Mouse (Mus musculus) c-Kit-positive CD71-negative TER-119-negative erythroid progenitor cells, embryonic 14.5 days (primary cell): ENCODE data around the gene Sars2.
"Not testable (repeated sequence)": the region's sequence is repeated elsewhere in the genome, so short reads cannot be mapped to it uniquely, and the experiment has no call there.

Experiments
- DNase-seq: peaks from one replicate; pipeline ENCODE4 v3.0.0-alpha.2; 2013; ENCODE audit warnings: low read depth

The Sars2 gene

GRCm38 (mm10) chr7:28741709-28742438 lies at the start of gene Sars2, which contains the start of gene Mrps12:
Gene Sars2, plus strand, starts transcription at chr7:28741992.
Gene Mrps12, minus strand, starts transcription at chr7:28741820.
- peak; percentile 95 for DNase-seq

GRCm38 (mm10) chr7:28692545-28693320 lies 49.1 kb upstream of the Sars2 start, which contains the start of gene Fbxo27:
Gene Fbxo27, plus strand, starts transcription at chr7:28692849.
- DNase-seq: no peak

GRCm38 (mm10) chr7:28693321-28693966 lies 48.3 kb upstream of the Sars2 start:
- peak; percentile 59 for DNase-seq

- no peak for DNase-seq
These were observed 47.4 kb upstream of the Sars2 start for GRCm38 (mm10) chr7:28694423-28694822.

- no peak for DNase-seq
These were observed 46.8 kb upstream of the Sars2 start for GRCm38 (mm10) chr7:28694966-28695511.

GRCm38 (mm10) chr7:28697277-28697676 lies 44.5 kb upstream of the Sars2 start:
- DNase-seq: no peak

- DNase-seq: no peak
These were observed 41.5 kb upstream of the Sars2 start for GRCm38 (mm10) chr7:28700269-28700668.

- DNase-seq: not testable (repeated sequence)
These were observed 40.5 kb upstream of the Sars2 start for GRCm38 (mm10) chr7:28701306-28701705.

GRCm38 (mm10) chr7:28702601-28703143 lies 39.1 kb upstream of the Sars2 start:
- DNase-seq: no peak

- DNase-seq: no peak
These were observed 32.3 kb upstream of the Sars2 start for GRCm38 (mm10) chr7:28709454-28709853.

- no peak for DNase-seq
These were observed 30.8 kb upstream of the Sars2 start for GRCm38 (mm10) chr7:28710962-28711361.

GRCm38 (mm10) chr7:28714667-28715066 lies 27.1 kb upstream of the Sars2 start:
- DNase-seq: no peak

- DNase-seq: no peak
These were observed 26.2 kb upstream of the Sars2 start for GRCm38 (mm10) chr7:28715598-28715997.

- no peak for DNase-seq
These were observed 25.1 kb upstream of the Sars2 start, which contains the start of gene Fbxo17 for GRCm38 (mm10) chr7:28716590-28717281. Gene Fbxo17, plus strand, starts transcription at chr7:28716804.

GRCm38 (mm10) chr7:28717726-28718125 lies 24.1 kb upstream of the Sars2 start:
- no peak for DNase-seq

GRCm38 (mm10) chr7:28719159-28719558 lies 22.6 kb upstream of the Sars2 start:
- no peak for DNase-seq

GRCm38 (mm10) chr7:28719650-28720049 lies 22.1 kb upstream of the Sars2 start:
- DNase-seq: no peak

- DNase-seq: no peak
These were observed 20.8 kb upstream of the Sars2 start for GRCm38 (mm10) chr7:28720753-28721537.

- no peak for DNase-seq
These were observed 19.7 kb upstream of the Sars2 start for GRCm38 (mm10) chr7:28722079-28722478.

GRCm38 (mm10) chr7:28724613-28725012 lies 17.2 kb upstream of the Sars2 start:
- no peak for DNase-seq

GRCm38 (mm10) chr7:28726600-28726999 lies 15.2 kb upstream of the Sars2 start:
- DNase-seq: peak; percentile 59
